Mouse (Mus musculus): ENCODE measurements around the gene Runx2.

- TF ChIP-seq GATA1 (IDR thresholded peaks at IDR 0.05; ENCODE audit: borderline replicate concordance, low read length) (no peak), FLI1 (IDR thresholded peaks at IDR 0.05; ENCODE audit: low read length) (no peak)
Observed at GRCm38 (mm10) chr17:44599856-44600255, 214.7 kb downstream of the Runx2 start.
